8 mouse cellular contexts compared by ENCODE assay signal in the genomic region with DNA sequence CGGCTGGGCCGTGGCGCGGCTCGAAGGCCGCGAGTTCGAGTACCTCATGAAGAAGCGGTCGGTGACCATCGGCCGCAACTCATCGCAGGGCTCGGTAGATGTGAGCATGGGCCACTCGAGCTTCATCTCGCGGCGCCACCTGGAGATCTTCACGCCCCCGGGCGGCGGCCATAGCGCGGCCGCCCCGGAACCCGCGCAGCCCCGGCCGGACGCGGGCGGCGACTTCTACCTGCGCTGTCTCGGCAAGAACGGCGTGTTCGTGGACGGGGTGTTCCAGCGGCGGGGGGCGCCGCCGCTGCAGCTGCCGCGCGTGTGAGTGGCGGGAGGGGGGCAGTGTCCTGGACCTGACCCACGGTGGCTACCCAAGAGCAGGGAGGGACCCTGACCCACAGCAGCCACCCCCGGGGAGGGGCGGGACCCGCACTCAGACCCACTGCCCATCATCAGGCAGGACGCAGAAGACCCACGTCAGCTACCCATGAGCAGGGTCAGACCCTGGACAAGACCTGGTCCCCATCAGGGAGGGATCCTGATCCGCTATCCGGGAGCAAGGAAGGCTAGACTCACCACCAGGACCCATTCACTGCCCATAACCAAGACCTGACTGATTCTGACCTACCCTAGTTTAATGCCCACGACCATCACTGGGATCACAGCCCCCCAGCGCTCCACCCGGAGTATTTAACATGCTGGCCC. TPM values are rescaled to one million over a fixed set of nuclear protein-coding genes. Genes with fewer than 3 reads are reported as not detected.
DNase-seq lines count a peak whose midpoint lies in the region; ATAC-seq and TF ChIP-seq lines count a peak whose summit lies in the region.

No protein-coding gene starts in this region.

- H3K9me3 ChIP-seq in kidney, postnatal 0 days (replicated peaks; ENCODE audit: low read length), result no peaks in the 10 kb centered on the region
- no peaks in the 10 kb centered on the region for H3K9me3 ChIP-seq in lung, embryonic 14.5 days (ENCODE audit: low read depth, low read length)
- no peaks in the 10 kb centered on the region for H3K9me3 ChIP-seq in neural tube, embryonic 13.5 days

- H3K9ac ChIP-seq in kidney, postnatal 0 days (ENCODE audit: low read depth, low read length), result peak overlapping the region; percentile 97
- peak overlapping the region; percentile 97 for H3K9ac ChIP-seq in lung, embryonic 14.5 days
- peak overlapping the region; percentile 98 for H3K9ac ChIP-seq in neural tube, embryonic 13.5 days

- H3K4me1 ChIP-seq in kidney, postnatal 0 days (replicated peaks; ENCODE audit: insufficient read depth, low read length), result peaks cover 18% of the 10 kb centered on the region; the same call in 1 of the 2 replicates
- peaks cover 7% of the 10 kb centered on the region; the same call in 1 of the 2 replicates for H3K4me1 ChIP-seq in lung, embryonic 14.5 days (ENCODE audit: insufficient read depth)
- peaks cover 41% of the 10 kb centered on the region for H3K4me1 ChIP-seq in neural tube, embryonic 13.5 days (replicated peaks)
- H3K4me1 ChIP-seq in thymus, adult 2 months (replicated peaks; ENCODE audit: control insufficient read depth, insufficient read depth, low read length), result peaks cover 9% of the 10 kb centered on the region

- 0 out of 2 replicates have a peak, but pooled peaks cover 12% of the 10 kb centered on the region for H3K36me3 ChIP-seq in kidney, postnatal 0 days (ENCODE audit: insufficient read depth, low read length)
- H3K36me3 ChIP-seq in lung, embryonic 14.5 days (ENCODE audit: insufficient read depth), result peaks cover 42% of the 10 kb centered on the region
- H3K36me3 ChIP-seq in neural tube, embryonic 13.5 days, result peaks cover 53% of the 10 kb centered on the region
- H3K36me3 ChIP-seq in thymus, adult 2 months (ENCODE audit: control insufficient read depth, insufficient read depth, low read length), result peaks cover under 1% of the 10 kb centered on the region; the same call in 1 of the 2 replicates

- TF ChIP-seq POLR2A in thymus, adult 2 months (IDR thresholded peaks at IDR 0.05; ENCODE audit: control insufficient read depth, extremely low read depth, insufficient read depth, low read length, poor library complexity), result no peak

- peak overlapping the region; percentile 86 for H3K27ac ChIP-seq in kidney, postnatal 0 days
- H3K27ac ChIP-seq in lung, embryonic 14.5 days (ENCODE audit: low read depth), result peak overlapping the region; percentile 79
- H3K27ac ChIP-seq in neural tube, embryonic 13.5 days (replicated peaks), result peak overlapping the region; percentile 85
- no peak overlapping the region for H3K27ac ChIP-seq in thymus, adult 2 months (ENCODE audit: control insufficient read depth, insufficient read depth, low read length)

- TF ChIP-seq CTCF in kidney, postnatal 0 days (IDR thresholded peaks at IDR 0.05; ENCODE audit: low read depth), result no peak
- TF ChIP-seq CTCF in lung, embryonic 14.5 days (IDR thresholded peaks at IDR 0.05; ENCODE audit: low read depth), result no peak
- peak; percentile 33; the same call in 1 of the 2 replicates for TF ChIP-seq CTCF in thymus, adult 2 months (IDR thresholded peaks at IDR 0.05; ENCODE audit: borderline replicate concordance, control insufficient read depth, extremely low read depth, insufficient read depth, low read length, poor library complexity)

- H3K4me3 ChIP-seq in kidney, postnatal 0 days (replicated peaks; ENCODE audit: low read depth, low read length), result peak overlapping the region; percentile 91
- H3K4me3 ChIP-seq in lung, embryonic 14.5 days (ENCODE audit: low read depth, low read length), result peak overlapping the region; percentile 100
- peak overlapping the region; percentile 99 for H3K4me3 ChIP-seq in neural tube, embryonic 13.5 days
- peak overlapping the region; percentile 80 for H3K4me3 ChIP-seq in thymus, adult 2 months (ENCODE audit: control insufficient read depth, insufficient read depth, low read length)

- under 1% methylated on average over 49 of the region's 60 CpGs for whole genome bisulfite sequencing in kidney, postnatal 0 days
- under 1% methylated on average over 59 of the region's 60 CpGs for WGBS in lung, embryonic 14.5 days
- WGBS in neural tube, embryonic 13.5 days, result 0% methylated on average over 58 of the region's 60 CpGs
- 2% methylated on average over 59 of the region's 60 CpGs for WGBS in thymus, adult 2 months

- peak; percentile 8 for DNase-seq in ovary, postnatal 10 days (ENCODE audit: low spot score)
- no peak for DNase-seq in ovary, adult 18-20 months (ENCODE audit: low spot score)
- peak; percentile 37 for DNase-seq in embryo, embryonic 9.5 days (ENCODE audit: extremely low spot score)
- DNase-seq in heart, adult 9 months (ENCODE audit: low spot score in 2 of 2), result peak; percentile 28 to 31
- DNase-seq in kidney, postnatal 0 days (ENCODE audit: low spot score), result peak; percentile 38
- peak; percentile 21 for DNase-seq in lung, embryonic 14.5 days
- peak; percentile 41 for DNase-seq in thymus, adult 2 months

- ATAC-seq in kidney, postnatal 0 days (replicated peaks; ENCODE audit: low FRiP score, low read depth), result peak; percentile 27
- peak; percentile 29 for ATAC-seq in lung, embryonic 14.5 days (ENCODE audit: insufficient read depth)
- ATAC-seq in neural tube, embryonic 13.5 days (ENCODE audit: low read depth), result peak; percentile 19

- H3K27me3 ChIP-seq in kidney, postnatal 0 days (ENCODE audit: insufficient read depth, low read length), result no peaks in the 10 kb centered on the region
- no peaks in the 10 kb centered on the region for H3K27me3 ChIP-seq in lung, embryonic 14.5 days (ENCODE audit: insufficient read depth, low read length)
- no peaks in the 10 kb centered on the region for H3K27me3 ChIP-seq in neural tube, embryonic 13.5 days
- no peaks in the 10 kb centered on the region for H3K27me3 ChIP-seq in thymus, adult 2 months (ENCODE audit: control insufficient read depth, insufficient read depth, low read length)

- H3K4me2 ChIP-seq in kidney, postnatal 0 days (ENCODE audit: low read length), result peak overlapping the region; percentile 87
- H3K4me2 ChIP-seq in lung, embryonic 14.5 days, result peak overlapping the region; percentile 97
- peak overlapping the region; percentile 98 for H3K4me2 ChIP-seq in neural tube, embryonic 13.5 days

RNA-seq across cellular contexts. Expression of a gene that starts 0.6 kb away (rescaled TPM):
- 5.5 and 6.2 TPM in 2 replicates for polyA plus RNA-seq in kidney, postnatal 0 days (2015; fragmentation: Nextera tagmentation; extraction: Ambion mirVana)
- 11.3 and 11.6 TPM in 2 replicates for polyA plus RNA-seq in lung, embryonic 14.5 days (2014; fragmentation: Nextera tagmentation; extraction: Ambion mirVana)
- 10.5 and 10.9 TPM in 2 replicates for polyA plus RNA-seq in neural tube, embryonic 13.5 days (2015; fragmentation: Nextera tagmentation; extraction: Ambion mirVana)
- polyA plus RNA-seq in thymus, adult 2 months (2012; rRNA removed), result 57.5 and 60.6 TPM in 2 replicates

RNA-seq across cellular contexts. Expression of a gene that starts 23.3 kb away (rescaled TPM):
- 30.7 and 34.6 TPM in 2 replicates for polyA plus RNA-seq in kidney, postnatal 0 days (2015; fragmentation: Nextera tagmentation; extraction: Ambion mirVana)
- polyA plus RNA-seq in lung, embryonic 14.5 days (2014; fragmentation: Nextera tagmentation; extraction: Ambion mirVana), result 39.6 and 44.7 TPM in 2 replicates
- polyA plus RNA-seq in neural tube, embryonic 13.5 days (2015; fragmentation: Nextera tagmentation; extraction: Ambion mirVana), result 104 and 112 TPM in 2 replicates
- polyA plus RNA-seq in thymus, adult 2 months (2012; rRNA removed), result 100 and 101 TPM in 2 replicates

RNA-seq across cellular contexts. Expression of a gene that starts 31.2 kb away (rescaled TPM):
- 24.3 and 27.2 TPM in 2 replicates for polyA plus RNA-seq in kidney, postnatal 0 days (2015; fragmentation: Nextera tagmentation; extraction: Ambion mirVana)
- 29.1 and 35.7 TPM in 2 replicates for polyA plus RNA-seq in lung, embryonic 14.5 days (2014; fragmentation: Nextera tagmentation; extraction: Ambion mirVana)
- polyA plus RNA-seq in neural tube, embryonic 13.5 days (2015; fragmentation: Nextera tagmentation; extraction: Ambion mirVana), result 36.9 and 40.4 TPM in 2 replicates
- polyA plus RNA-seq in thymus, adult 2 months (2012; rRNA removed), result 87.4 and 106 TPM in 2 replicates

RNA-seq across cellular contexts. Expression of a gene that starts 55.8 kb away (rescaled TPM):
- polyA plus RNA-seq in kidney, postnatal 0 days (2015; fragmentation: Nextera tagmentation; extraction: Ambion mirVana), result 37.9 and 38.1 TPM in 2 replicates
- 25.1 and 26.2 TPM in 2 replicates for polyA plus RNA-seq in lung, embryonic 14.5 days (2014; fragmentation: Nextera tagmentation; extraction: Ambion mirVana)
- polyA plus RNA-seq in neural tube, embryonic 13.5 days (2015; fragmentation: Nextera tagmentation; extraction: Ambion mirVana), result 26.3 and 28.8 TPM in 2 replicates
- polyA plus RNA-seq in thymus, adult 2 months (2012; rRNA removed), result 6.2 and 7.4 TPM in 2 replicates

RNA-seq across cellular contexts. Expression of a gene that starts 56.1 kb away (rescaled TPM):
- 8.4 and 8.9 TPM in 2 replicates for polyA plus RNA-seq in kidney, postnatal 0 days (2015; fragmentation: Nextera tagmentation; extraction: Ambion mirVana)
- 7.4 and 9.4 TPM in 2 replicates for polyA plus RNA-seq in lung, embryonic 14.5 days (2014; fragmentation: Nextera tagmentation; extraction: Ambion mirVana)
- polyA plus RNA-seq in neural tube, embryonic 13.5 days (2015; fragmentation: Nextera tagmentation; extraction: Ambion mirVana), result 16.8 and 17.8 TPM in 2 replicates
- 11.2 and 15.0 TPM in 2 replicates for polyA plus RNA-seq in thymus, adult 2 months (2012; rRNA removed)
